12 mouse cellular contexts compared by ENCODE assay signal in the genomic region with DNA sequence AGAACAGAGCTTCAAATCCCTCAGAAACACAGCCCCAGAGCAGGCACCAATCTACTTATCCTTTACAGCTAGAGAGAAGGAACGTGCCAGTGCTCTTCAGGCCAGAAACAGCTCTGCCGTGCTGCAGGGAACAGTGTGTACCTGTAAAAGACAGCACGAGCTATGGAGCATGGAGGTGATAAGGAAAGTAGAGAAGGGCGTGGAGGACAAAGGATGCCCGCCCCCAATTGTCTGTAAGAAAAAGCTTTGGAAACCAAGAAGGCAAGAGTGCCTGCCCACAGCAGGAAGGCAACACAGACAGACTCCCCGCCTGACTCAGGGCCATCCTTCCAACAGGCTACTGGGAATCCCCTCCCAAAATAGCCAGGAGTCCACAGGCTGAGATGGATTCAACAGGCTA.
DNase-seq lines count a peak whose midpoint lies in the region; ATAC-seq and TF ChIP-seq lines count a peak whose summit lies in the region.
"Had no signal": no experiment of that assay in that cellular context is flagged by ENCODE, and none has a peak within 500 bp of the region (broad histone marks: within the 10 kb centered on the region; RNA-seq: fewer than 3 reads in every experiment).

No protein-coding gene starts in this region.

- no peaks in the 10 kb centered on the region for H3K9me3 ChIP-seq in hindbrain, embryonic 10.5 days
- no peaks in the 10 kb centered on the region for H3K9me3 ChIP-seq in hindbrain, embryonic 11.5 days (ENCODE audit: control insufficient read depth, low read length)
- H3K9me3 ChIP-seq: midbrain, embryonic 13.5 days had no signal

- no peak overlapping the region for H3K4me2 ChIP-seq in hindbrain, embryonic 11.5 days (replicated peaks; ENCODE audit: low read depth, low read length)
- H3K4me2 ChIP-seq: midbrain, embryonic 13.5 days had no signal

- H3K27ac ChIP-seq in hindbrain, embryonic 10.5 days = peak overlapping the region; percentile 53; the same call in 1 of the 2 replicates
- H3K27ac ChIP-seq in hindbrain, embryonic 11.5 days (ENCODE audit: low read depth, low read length) = no peak overlapping the region
- H3K27ac ChIP-seq in heart, adult 2 months = peak overlapping the region; percentile 73
- H3K27ac ChIP-seq: midbrain, embryonic 13.5 days had no signal

- H3K36me3 ChIP-seq in hindbrain, embryonic 10.5 days = 0 out of 2 replicates have a peak, but pooled peaks cover 4% of the 10 kb centered on the region
- no peaks in the 10 kb centered on the region for H3K36me3 ChIP-seq in hindbrain, embryonic 11.5 days (ENCODE audit: control insufficient read depth, insufficient read depth, low read length)
- peaks cover 3% of the 10 kb centered on the region for H3K36me3 ChIP-seq in heart, adult 2 months (ENCODE audit: control insufficient read depth, insufficient read depth, low read length)
- H3K36me3 ChIP-seq: midbrain, embryonic 13.5 days had no signal

- no peaks in the 10 kb centered on the region for H3K79me2 ChIP-seq in heart, adult 2 months (replicated peaks; ENCODE audit: control insufficient read depth, insufficient read depth, low read length)

- intact Hi-C loops in heart, adult 2 months (cut with DNase I) = loop anchor here (2.0 to 10.0 kb wide), 3 partner anchors 35 to 249 kb away; partner anchors contain the start of gene Arrdc3
- intact Hi-C loops in heart, postnatal 36 days (cut with DNase I) = loop anchor here (2.0 kb wide), 1 partner anchor 249 kb away; the partner anchor contains the start of gene Arrdc3

- 27% methylated on average over 6 of the region's 6 CpGs for WGBS in hindbrain, embryonic 10.5 days
- 39% methylated on average over 6 of the region's 6 CpGs for WGBS in hindbrain, embryonic 11.5 days
- WGBS in heart, adult 2 months = 21% methylated on average over 6 of the region's 6 CpGs

- TF ChIP-seq POLR2A in heart, adult 2 months (IDR thresholded peaks at IDR 0.05; ENCODE audit: insufficient read depth, low read depth, low read length) = no peak

- DNase-seq in hindbrain, embryonic 10.5 days (ENCODE audit: low spot score) = no peak
- DNase-seq in hindbrain, embryonic 11.5 days (ENCODE audit: low spot score) = no peak
- DNase-seq in ES-CJ7 (ENCODE audit: low read depth, low spot score) = peak; percentile 11
- peak; percentile 54 to 63 for DNase-seq in heart, adult 2 months
- peak; percentile 44 to 60 for DNase-seq in heart, postnatal 36 days
- DNase-seq in cerebellum, postnatal 36 days = no peak
- no peak for DNase-seq in embryo, embryonic 10.5 days (ENCODE audit: low spot score)
- no peak for DNase-seq in layer of hippocampus, postnatal 14 days (ENCODE audit: low spot score in 2 of 2)
- DNase-seq: adrenal gland, postnatal 14 days; cerebellum, adult 9-11 months; left cerebral cortex, postnatal 4 days had no signal

- no peak for ATAC-seq in hindbrain, embryonic 11.5 days (ENCODE audit: low FRiP score)
- ATAC-seq: midbrain, embryonic 13.5 days had no signal

- H3K4me3 ChIP-seq in hindbrain, embryonic 10.5 days = no peak overlapping the region
- no peak overlapping the region for H3K4me3 ChIP-seq in hindbrain, embryonic 11.5 days (ENCODE audit: low read depth, low read length)
- H3K4me3 ChIP-seq in heart, adult 2 months = no peak overlapping the region
- H3K4me3 ChIP-seq: midbrain, embryonic 13.5 days had no signal

- no peak overlapping the region for H3K9ac ChIP-seq in hindbrain, embryonic 11.5 days (ENCODE audit: low read depth, low read length)
- no peak overlapping the region for H3K9ac ChIP-seq in heart, adult 2 months (ENCODE audit: low read depth, low read length)
- H3K9ac ChIP-seq: midbrain, embryonic 13.5 days had no signal

- TF ChIP-seq EP300 in heart, adult 2 months (IDR thresholded peaks at IDR 0.05; ENCODE audit: insufficient read depth, low read depth, low read length) = peak; percentile 87

- H3K27me3 ChIP-seq in hindbrain, embryonic 10.5 days (ENCODE audit: insufficient read depth, poor library complexity, severe bottlenecking) = no peaks in the 10 kb centered on the region
- no peaks in the 10 kb centered on the region for H3K27me3 ChIP-seq in hindbrain, embryonic 11.5 days (ENCODE audit: control insufficient read depth, insufficient read depth, low read length)
- H3K27me3 ChIP-seq in heart, adult 2 months (ENCODE audit: control insufficient read depth, insufficient read depth, low read length) = no peaks in the 10 kb centered on the region
- H3K27me3 ChIP-seq: midbrain, embryonic 13.5 days had no signal

- H3K4me1 ChIP-seq in hindbrain, embryonic 10.5 days (replicated peaks) = peaks cover 28% of the 10 kb centered on the region
- no peaks in the 10 kb centered on the region for H3K4me1 ChIP-seq in hindbrain, embryonic 11.5 days (replicated peaks; ENCODE audit: control insufficient read depth, insufficient read depth, low read length)
- peaks cover 13% of the 10 kb centered on the region for H3K4me1 ChIP-seq in heart, adult 2 months (ENCODE audit: control insufficient read depth, insufficient read depth, low read length)

- TF ChIP-seq CTCF in heart, adult 2 months (IDR thresholded peaks at IDR 0.05) = no peak

Comparison
In these comparisons a context has a peak if more than half of its experiments do, and no peak if none do; other contexts are left out.
1. DNase-seq: peak in ES-CJ7 (single experiment), heart, adult 2 months (2 of 2) and heart, postnatal 36 days (2 of 2); none in hindbrain, embryonic 10.5 days (single experiment), hindbrain, embryonic 11.5 days (single experiment), cerebellum, postnatal 36 days (0 of 2), embryo, embryonic 10.5 days (single experiment) and layer of hippocampus, postnatal 14 days (0 of 2).